Mouse (Mus musculus) intestine, embryonic 16.5 days (tissue): Measurements from ENCODE around the gene Hist2h3c1. TPM values are rescaled to one million over a fixed set of nuclear protein-coding genes. Genes with fewer than 3 reads are reported as not detected.
A peak's percentile ranks its signal among the peaks of the same experiment; 100 is the strongest.

Experiments
- ATAC-seq: fragments of 200-750 bp; cut with Nextera tagmentation; 2 replicates; pipeline ENCODE4 v1.8.0; 2017; ENCODE audit warnings: moderate TSS enrichment, moderate library complexity
- H3K27ac ChIP-seq: fragments of 300-500 bp; sonication (generic); 2 replicates; pipeline ENCODE4 v1.5.1; 2014; ENCODE audit warnings: mild to moderate bottlenecking, low read length
- H3K27me3 ChIP-seq: fragments of 300-500 bp; sonication (generic); replicated peaks from 2 replicates; pipeline ENCODE4 v1.6.1; 2014; ENCODE audit warnings: low read length, control low read depth, mixed read lengths; ENCODE audit not compliant: control insufficient read depth, insufficient read depth
- H3K36me3 ChIP-seq: fragments of 300-500 bp; sonication (generic); 2 replicates; pipeline ENCODE4 v1.6.1; 2014; ENCODE audit warnings: low read length, control low read depth; ENCODE audit not compliant: control insufficient read depth, insufficient read depth
- H3K4me1 ChIP-seq: fragments of 300-500 bp; sonication (generic); 2 replicates; pipeline ENCODE4 v1.6.1; 2014; ENCODE audit warnings: low read length, control low read depth, mixed read lengths; ENCODE audit not compliant: control insufficient read depth, insufficient read depth
- H3K4me2 ChIP-seq: fragments of 300-500 bp; sonication (generic); 2 replicates; pipeline ENCODE4 v1.6.1; 2014; ENCODE audit warnings: low read depth, low read length, control low read depth
- H3K4me3 ChIP-seq: fragments of 300-500 bp; sonication (generic); 2 replicates; pipeline ENCODE4 v1.5.1; 2014; ENCODE audit warnings: mild to moderate bottlenecking, low read length
- H3K9ac ChIP-seq: fragments of 300-500 bp; sonication (generic); 2 replicates; pipeline ENCODE4 v1.6.1; 2014; ENCODE audit warnings: low read depth, low read length
- H3K9me3 ChIP-seq: fragments of 300-500 bp; sonication (generic); 2 replicates; pipeline ENCODE4 v1.6.1; 2016; ENCODE audit warnings: low read length, control low read depth; ENCODE audit not compliant: control insufficient read depth
- WGBS: fragments of 180-500 bp; shearing (Covaris S2); extraction: QIAGEN DNeasy Blood & Tissue Kit; methylation state at CpG from one replicate; pipeline ENCODE4 v1.1.7; 2014; 5-methylcytosine and 5-hydroxymethylcytosine counted together
- polyA plus RNA-seq: library from polyadenylated mRNA; unstranded; fragments of >200 nt; fragmentation: Nextera tagmentation; extraction: Ambion mirVana; gene quantifications from 2 replicates; pipeline ENCODE4 v1.2.1, GENCODE M21; 2015

The Hist2h3c1 gene
- polyA plus RNA-seq, 1 experiment from 2014 or later: 1.8 TPM

DNA sequence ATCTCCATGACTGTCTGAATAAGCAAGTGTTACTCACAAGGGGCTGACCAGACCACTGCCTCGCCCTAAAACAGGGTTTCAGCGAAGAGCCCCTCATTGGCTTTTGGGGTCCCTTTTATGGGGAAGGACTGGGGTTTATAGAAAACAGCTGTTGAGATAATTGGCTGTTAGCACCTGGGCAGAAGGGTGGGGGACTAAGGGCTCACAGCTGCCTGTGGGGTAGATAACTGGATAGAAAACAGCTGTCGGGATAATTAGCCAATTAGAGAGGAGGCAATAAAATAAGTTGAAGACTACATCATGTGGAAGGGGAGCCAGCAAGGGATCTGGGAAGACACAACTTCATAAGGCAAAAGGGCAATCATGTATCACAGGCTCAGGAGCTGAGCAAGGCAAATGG lies 4.4 kb downstream of the Hist2h3c1 start:
- no peak overlapping the region for H3K4me3 ChIP-seq
- no peaks in the 10 kb centered on the region for H3K9me3 ChIP-seq
- H3K27me3 ChIP-seq: no peaks in the 10 kb centered on the region
- no peak overlapping the region for H3K4me2 ChIP-seq
- peaks cover 16% of the 10 kb centered on the region for H3K4me1 ChIP-seq
- H3K27ac ChIP-seq: no peak overlapping the region
- no peaks in the 10 kb centered on the region for H3K36me3 ChIP-seq
- 55% methylated on average over 3 of the region's 3 CpGs for WGBS
- no peak overlapping the region for H3K9ac ChIP-seq
- no peak for ATAC-seq

DNA sequence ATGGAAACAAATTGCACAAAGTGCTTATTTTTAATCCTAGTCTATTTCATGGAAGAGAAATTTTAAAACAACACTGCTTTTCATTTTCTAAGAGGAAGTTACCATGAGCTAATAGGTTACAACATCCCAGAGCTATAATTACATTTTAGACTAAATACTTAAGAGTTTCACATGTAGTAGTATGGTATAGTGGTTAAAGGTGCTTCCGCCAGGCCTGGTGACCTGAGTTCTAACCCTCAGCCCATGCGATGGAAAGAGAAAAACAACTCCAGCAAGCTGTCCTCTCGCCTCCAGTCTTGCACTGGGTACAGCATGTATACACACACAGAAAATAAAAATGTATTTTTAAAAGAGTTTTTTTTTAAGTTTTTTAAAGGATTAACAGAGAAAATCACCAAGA lies 5.3 kb downstream of the Hist2h3c1 start:
- no peaks in the 10 kb centered on the region for H3K36me3 ChIP-seq
- no peak overlapping the region for H3K27ac ChIP-seq
- H3K9ac ChIP-seq: no peak overlapping the region
- 84% methylated on average over 3 of the region's 3 CpGs for WGBS
- ATAC-seq: no peak
- no peaks in the 10 kb centered on the region for H3K9me3 ChIP-seq
- peaks cover 19% of the 10 kb centered on the region for H3K4me1 ChIP-seq
- no peaks in the 10 kb centered on the region for H3K27me3 ChIP-seq
- no peak overlapping the region for H3K4me3 ChIP-seq
- H3K4me2 ChIP-seq: no peak overlapping the region

DNA sequence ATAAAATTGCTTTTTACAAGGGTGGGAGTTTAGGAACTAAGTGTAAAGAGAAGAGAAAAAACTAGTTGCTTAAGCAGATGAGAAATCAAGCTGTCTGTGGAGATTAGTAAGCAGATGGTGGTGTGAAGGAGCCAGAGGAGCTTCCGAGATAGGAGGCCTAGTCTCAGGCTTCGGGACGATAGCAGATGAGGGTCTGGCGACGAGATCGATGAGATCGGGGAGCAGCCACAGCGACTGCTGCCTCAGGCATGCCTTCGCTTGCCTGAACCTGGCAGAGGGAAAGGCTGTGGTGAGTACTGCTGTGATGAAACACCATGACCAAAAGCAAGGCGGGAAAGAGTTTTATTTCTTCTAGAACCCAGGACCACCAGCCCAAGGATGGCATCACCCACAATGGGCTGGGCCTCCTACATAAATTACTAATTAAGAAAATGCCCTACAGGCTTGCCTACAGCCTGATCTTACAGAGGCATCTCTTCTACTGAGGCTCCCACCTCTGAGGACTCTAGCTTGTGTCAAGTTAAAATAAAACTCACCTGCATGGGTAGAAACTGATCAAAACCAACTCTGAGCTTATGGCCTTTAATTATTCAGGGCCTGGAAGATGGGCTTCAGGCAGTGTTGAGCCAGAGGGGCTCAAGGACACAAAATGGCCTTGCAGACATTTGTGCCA lies 8.3 kb downstream of the Hist2h3c1 start:
- no peak overlapping the region for H3K27ac ChIP-seq
- H3K4me3 ChIP-seq: no peak overlapping the region
- no peak for ATAC-seq
- H3K9ac ChIP-seq: peak overlapping the region; percentile 14; the same call in 1 of the 2 replicates
- H3K36me3 ChIP-seq: no peaks in the 10 kb centered on the region
- H3K4me2 ChIP-seq: no peak overlapping the region
- 48% methylated on average over 10 of the region's 10 CpGs for WGBS
- no peaks in the 10 kb centered on the region for H3K9me3 ChIP-seq
- H3K4me1 ChIP-seq: peaks cover 8% of the 10 kb centered on the region
- H3K27me3 ChIP-seq: no peaks in the 10 kb centered on the region

DNA sequence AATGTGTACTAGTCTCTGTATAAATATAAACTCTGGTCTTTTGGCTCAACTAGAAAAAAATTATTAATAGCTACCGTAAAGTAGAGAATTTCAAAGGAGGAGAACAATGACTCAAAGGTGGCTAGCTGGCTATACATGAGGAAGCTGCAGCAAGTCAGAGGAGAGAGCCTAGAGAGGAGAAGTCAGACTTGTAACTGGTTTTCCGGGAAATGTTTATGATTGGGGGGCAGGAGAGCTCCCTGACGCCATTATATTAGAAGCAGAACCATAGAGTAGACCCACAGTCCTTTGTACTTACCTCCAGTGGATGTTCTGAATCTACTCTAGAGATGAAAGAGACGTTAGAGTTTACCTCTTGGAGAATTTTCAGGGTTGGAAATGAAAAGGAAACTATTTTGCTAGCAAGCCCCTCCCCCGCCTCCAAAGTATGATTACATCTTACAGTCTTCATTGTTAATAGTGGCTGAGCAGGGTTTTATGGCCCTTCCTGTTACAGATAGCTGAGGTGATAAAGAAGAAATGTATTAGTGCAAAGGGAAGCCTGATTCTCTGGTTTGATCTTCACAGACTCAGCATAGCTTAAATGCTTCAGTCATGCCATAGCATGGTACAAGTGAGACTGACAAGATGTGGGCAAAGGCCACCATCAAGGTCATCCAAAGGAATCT lies 9.6 kb downstream of the Hist2h3c1 start:
- Histone ChIP-seq H3K27me3 (no peaks in the 10 kb centered on the region), H3K9me3 (no peaks in the 10 kb centered on the region), H3K4me3 (0 out of 2 replicates have a peak overlapping the region, but pooled peaks have one; percentile 5), H3K36me3 (no peaks in the 10 kb centered on the region), H3K4me2 (0 out of 2 replicates have a peak overlapping the region, but pooled peaks have one; percentile 9), H3K4me1 (peaks cover 5% of the 10 kb centered on the region; the same call in 1 of the 2 replicates), H3K27ac (peak overlapping the region; percentile 51), H3K9ac (0 out of 2 replicates have a peak overlapping the region, but pooled peaks have one; percentile 23)
- peak; percentile 76 for ATAC-seq
- WGBS: 43% methylated on average over 5 of the region's 5 CpGs

DNA sequence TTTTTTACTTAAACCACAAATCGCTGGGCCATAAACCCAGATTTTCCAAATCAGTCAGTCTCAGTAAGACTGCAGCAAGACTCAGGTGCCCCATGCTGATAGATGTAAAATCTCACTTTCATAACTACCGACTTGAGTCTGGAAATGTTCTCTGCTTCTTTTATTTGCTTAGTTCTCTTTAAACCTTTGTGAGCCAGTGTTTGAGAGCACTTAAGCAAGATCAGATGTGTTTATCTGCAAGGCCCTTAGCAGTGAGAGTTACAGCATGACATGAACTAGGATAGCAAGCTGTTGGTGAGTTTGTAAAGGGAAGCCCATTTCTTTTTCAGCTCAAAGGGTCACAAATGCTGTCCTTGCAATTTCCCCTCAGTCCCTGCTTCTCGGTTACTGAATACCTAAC lies 10.7 kb downstream of the Hist2h3c1 start:
- no peak overlapping the region for H3K4me3 ChIP-seq
- H3K9me3 ChIP-seq: no peaks in the 10 kb centered on the region
- no peaks in the 10 kb centered on the region for H3K36me3 ChIP-seq
- H3K27ac ChIP-seq: no peak overlapping the region
- no peak overlapping the region for H3K9ac ChIP-seq
- ATAC-seq: no peak
- peaks cover 9% of the 10 kb centered on the region; the same call in 1 of the 2 replicates for H3K4me1 ChIP-seq
- H3K4me2 ChIP-seq: no peak overlapping the region
- 66% methylated on average over 3 of the region's 3 CpGs for WGBS
- no peaks in the 10 kb centered on the region for H3K27me3 ChIP-seq

DNA sequence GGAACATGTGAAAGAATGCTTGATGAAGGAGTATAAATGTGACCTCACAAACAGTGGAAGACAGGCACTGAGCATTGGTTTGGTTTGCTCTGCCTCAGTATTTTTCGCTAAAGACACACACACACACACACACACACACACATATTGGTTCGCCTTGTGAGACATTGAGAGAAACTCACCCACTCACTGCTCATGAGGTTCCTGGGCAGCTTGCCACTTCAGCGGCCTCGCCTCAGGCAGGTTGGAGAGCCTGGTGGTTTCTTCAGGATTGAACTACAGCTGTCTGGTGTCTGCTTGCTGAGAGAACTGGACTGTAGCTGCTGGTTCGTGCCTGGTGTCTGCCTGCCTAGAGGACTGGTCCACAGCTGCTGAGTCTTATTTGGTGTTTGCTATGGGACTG lies 13.7 kb downstream of the Hist2h3c1 start:
- Histone ChIP-seq H3K4me1 (peaks cover 18% of the 10 kb centered on the region; the same call in 1 of the 2 replicates), H3K27ac (no peak overlapping the region), H3K9ac (no peak overlapping the region), H3K9me3 (no peaks in the 10 kb centered on the region), H3K4me3 (no peak overlapping the region), H3K36me3 (no peaks in the 10 kb centered on the region), H3K4me2 (no peak overlapping the region), H3K27me3 (no peaks in the 10 kb centered on the region)
- ATAC-seq: no peak
- 89% methylated on average over 5 of the region's 5 CpGs for WGBS

DNA sequence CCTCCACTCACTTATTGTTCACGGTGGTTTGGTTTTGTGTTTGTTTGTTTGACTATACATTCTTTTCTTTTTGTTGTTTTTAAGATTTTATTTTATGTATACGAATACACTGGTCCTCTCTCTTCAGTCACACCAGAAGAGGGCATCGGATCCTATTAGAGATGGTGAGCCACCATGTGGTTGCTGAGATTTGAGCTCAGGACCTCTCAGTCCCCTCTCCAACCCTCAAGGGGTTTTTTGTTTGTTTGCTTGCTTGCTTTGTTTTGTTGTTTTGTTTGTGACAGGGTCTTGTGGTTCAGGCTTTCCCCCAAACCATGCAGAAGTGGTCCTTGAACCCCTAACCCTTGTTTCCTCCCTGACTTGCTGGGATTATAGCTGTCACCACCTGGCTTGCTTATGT lies 15.1 kb downstream of the Hist2h3c1 start:
- Histone ChIP-seq H3K4me1 (peaks cover 15% of the 10 kb centered on the region; the same call in 1 of the 2 replicates), H3K9ac (peak overlapping the region; percentile 82), H3K36me3 (no peaks in the 10 kb centered on the region), H3K27ac (peak overlapping the region; percentile 98), H3K27me3 (no peaks in the 10 kb centered on the region), H3K9me3 (no peaks in the 10 kb centered on the region), H3K4me2 (peak overlapping the region; percentile 67), H3K4me3 (peak overlapping the region; percentile 64; the same call in 1 of the 2 replicates)
- WGBS: 63% methylated on average over 3 of the region's 3 CpGs
- no peak for ATAC-seq

DNA sequence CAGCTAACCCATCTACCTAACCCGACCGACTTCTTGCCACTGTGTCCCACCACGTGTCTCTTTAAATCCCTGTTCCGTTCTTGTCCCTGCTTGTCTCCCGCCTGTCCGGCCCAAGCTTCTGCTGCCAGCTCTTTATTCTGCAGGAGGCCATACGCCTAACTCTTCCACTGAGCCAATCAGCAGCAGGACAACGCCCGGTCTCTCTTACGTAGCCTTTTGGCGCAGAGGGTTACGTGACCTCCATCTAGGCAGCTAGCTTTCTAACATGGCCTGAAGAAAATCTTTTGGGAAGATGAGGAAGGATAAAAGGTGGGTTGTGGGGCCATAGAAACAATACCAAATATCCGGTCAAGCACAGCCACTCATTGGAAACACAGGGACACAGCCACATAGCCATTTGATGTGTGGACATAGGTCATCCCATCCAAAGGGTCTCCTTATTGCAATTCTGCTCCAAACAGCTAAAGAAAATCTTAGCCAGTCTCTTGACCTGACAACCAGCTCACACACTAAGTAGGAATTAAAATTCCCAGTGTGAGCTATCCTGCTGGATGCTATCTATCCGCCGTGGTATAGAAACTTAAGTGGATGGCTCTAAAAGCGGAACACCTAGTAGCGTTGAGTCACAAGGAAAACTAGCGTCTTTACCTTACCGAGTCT lies 15.9 kb downstream of the Hist2h3c1 start:
- no peaks in the 10 kb centered on the region for H3K36me3 ChIP-seq
- H3K27me3 ChIP-seq: no peaks in the 10 kb centered on the region
- peak overlapping the region; percentile 67 for H3K4me2 ChIP-seq
- H3K4me3 ChIP-seq: peak overlapping the region; percentile 64
- WGBS: under 1% methylated on average over 19 of the region's 19 CpGs
- ATAC-seq: peak; percentile 81
- H3K27ac ChIP-seq: peak overlapping the region; percentile 98
- H3K9me3 ChIP-seq: no peaks in the 10 kb centered on the region
- peaks cover 15% of the 10 kb centered on the region; the same call in 1 of the 2 replicates for H3K4me1 ChIP-seq
- H3K9ac ChIP-seq: peak overlapping the region; percentile 82

DNA sequence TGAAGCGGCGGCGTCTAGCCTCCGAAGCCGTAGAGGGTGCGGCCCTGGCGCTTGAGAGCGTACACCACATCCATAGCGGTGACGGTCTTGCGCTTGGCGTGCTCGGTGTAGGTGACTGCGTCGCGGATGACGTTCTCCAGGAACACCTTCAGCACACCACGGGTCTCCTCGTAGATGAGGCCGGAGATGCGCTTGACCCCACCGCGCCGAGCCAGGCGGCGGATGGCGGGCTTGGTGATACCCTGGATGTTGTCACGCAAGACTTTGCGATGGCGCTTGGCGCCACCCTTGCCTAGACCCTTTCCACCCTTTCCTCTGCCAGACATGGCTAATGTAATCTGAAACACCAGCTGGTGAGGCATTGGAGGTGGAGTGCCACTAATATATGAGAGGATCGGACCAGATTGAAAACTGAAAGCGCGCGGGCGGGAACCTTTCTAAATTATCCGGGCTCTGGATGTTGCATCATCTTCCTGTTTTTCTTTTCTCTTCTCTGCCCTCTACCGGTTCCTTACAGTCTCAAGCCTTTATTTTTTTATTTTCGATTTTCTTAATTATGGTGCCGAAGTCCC lies 16.6 kb downstream of the Hist2h3c1 start, which contains the start of gene Hist2h4:
Gene Hist2h4, minus strand, starts transcription at position 333 of the 572 bp plus-strand sequence.
- under 1% methylated on average over 40 of the region's 40 CpGs for WGBS

More for the DNA sequence above, 16.6 kb downstream of the Hist2h3c1 start, which contains the start of gene Hist2h4:
- no peaks in the 10 kb centered on the region for H3K36me3 ChIP-seq
- H3K4me3 ChIP-seq: peak within 1 kb of the TSS; percentile 64
- H3K4me2 ChIP-seq: peak within 1 kb of the TSS; percentile 67
- H3K9me3 ChIP-seq: no peaks in the 10 kb centered on the region
- H3K27me3 ChIP-seq: no peaks in the 10 kb centered on the region
- peak within 1 kb of the TSS; percentile 98 for H3K27ac ChIP-seq
- peak; percentile 87 for ATAC-seq
- peaks cover 17% of the 10 kb centered on the region; the same call in 1 of the 2 replicates for H3K4me1 ChIP-seq
- peak within 1 kb of the TSS; percentile 82 for H3K9ac ChIP-seq
